Mouse (Mus musculus) lung, adult 2 months (tissue): ENCODE results near the gene Tmcc3.

Source experiments
- CTCF ChIP-seq: fragments of 200-500 bp; IDR thresholded peaks from 2 replicates; pipeline ENCODE4 v1.5.1; 2011; ENCODE audit warnings: mild to moderate bottlenecking, low read length, control low read depth; ENCODE audit not compliant: insufficient read depth
- POLR2A ChIP-seq: fragments of 200-500 bp; IDR thresholded peaks from 2 replicates; pipeline ENCODE4 v1.6.1; 2011; ENCODE audit warnings: low read depth, mild to moderate bottlenecking, control low read depth, low read length, borderline replicate concordance; ENCODE audit errors: extremely low read depth

DNA sequence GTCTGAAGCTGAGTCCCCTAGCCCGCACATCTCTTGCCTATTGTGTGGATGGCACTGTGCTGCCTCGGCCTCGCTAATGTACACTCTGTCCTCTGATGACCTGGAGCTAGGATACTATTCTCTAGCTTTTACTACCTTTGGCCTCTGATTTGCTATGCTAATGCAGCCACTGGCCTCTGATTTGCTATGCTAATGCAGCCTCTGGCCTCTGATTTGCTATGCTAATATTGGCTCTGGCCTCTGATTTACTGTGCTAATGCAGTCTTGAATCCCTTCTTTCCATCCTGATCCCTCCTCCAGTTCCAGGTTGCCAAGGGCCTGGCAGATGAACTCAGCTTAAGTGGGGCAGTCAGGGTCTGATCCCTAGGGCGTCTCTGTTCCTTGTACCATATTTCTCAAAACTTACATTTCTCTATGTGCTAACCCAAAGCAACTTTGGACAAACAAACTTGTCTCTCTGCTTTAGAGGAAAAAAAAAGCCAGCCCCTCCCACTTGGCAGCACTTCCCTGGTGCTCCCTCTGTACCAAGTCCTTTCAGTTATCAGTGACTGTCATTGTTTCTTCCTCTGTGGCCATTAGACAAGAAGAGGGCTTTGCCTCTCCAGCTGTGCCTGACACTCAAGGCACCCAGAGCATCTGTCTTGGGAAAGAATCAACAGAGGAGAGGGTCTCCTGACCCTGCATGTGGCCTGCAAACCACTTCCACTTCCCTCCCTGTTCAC lies 237.9 kb downstream of the Tmcc3 start:
- no peak for TF ChIP-seq CTCF
- no peak for TF ChIP-seq POLR2A
